Mouse (Mus musculus) spleen, adult 2 months (tissue): ENCODE measurements around the gene Zc3h14.

ENCODE experiments used
- CTCF ChIP-seq: fragments of 200-500 bp; IDR thresholded peaks from 2 replicates; pipeline ENCODE4 v1.5.1; 2011; ENCODE audit warnings: mild to moderate bottlenecking, inconsistent platforms; ENCODE audit not compliant: insufficient read depth, insufficient read length, insufficient replicate concordance; ENCODE audit errors: extremely low read depth
- POLR2A ChIP-seq: fragments of 200-500 bp; IDR thresholded peaks from 2 replicates; pipeline ENCODE4 v1.6.1; 2011; ENCODE audit warnings: low read depth, low read length, inconsistent platforms

DNA sequence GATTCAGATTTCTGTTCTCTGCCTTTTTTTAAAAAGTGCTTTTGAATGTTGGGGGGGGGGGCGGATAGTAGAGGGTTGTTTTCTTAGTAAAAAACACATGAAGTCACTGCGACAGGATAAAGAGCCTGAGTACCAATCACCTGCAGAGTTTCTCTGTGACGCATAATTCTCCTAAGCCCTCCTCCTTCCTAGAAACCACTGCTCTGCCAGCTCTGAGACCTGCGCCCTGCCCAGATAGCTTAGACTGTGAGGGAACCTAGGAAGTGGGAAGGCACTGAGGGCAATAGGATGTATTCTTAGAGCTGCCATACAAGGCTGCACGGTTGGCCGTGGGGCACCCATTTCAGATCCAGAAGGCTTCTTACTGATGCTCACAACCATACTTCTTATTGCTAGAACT, 33.9 kb upstream of the Zc3h14 start:
- TF ChIP-seq POLR2A (no peak), CTCF (no peak)
